Mouse (Mus musculus) spleen, adult 2 months (tissue): ENCODE data around the gene Lrrc74a. TPM values are rescaled to one million over a fixed set of nuclear protein-coding genes. Genes with fewer than 3 reads are reported as not detected.

Experiments used
- DNase-seq, 2 experiments: peaks; one replicate each; pipeline versions ENCODE4 v3.0.0 to v3.0.0-alpha.2; 2012 to 2021; ENCODE audit warnings: low spot score in 2 of 2, low read depth in 1 of 2
- H3K27ac ChIP-seq: fragments of 200-500 bp; 2 replicates; pipeline ENCODE4 v1.5.1; 2012; ENCODE audit warnings: low read length, inconsistent platforms; ENCODE audit not compliant: insufficient read depth
- H3K27me3 ChIP-seq: fragments of 200-500 bp; 2 replicates; pipeline ENCODE4 v1.6.1; 2012; ENCODE audit warnings: mild to moderate bottlenecking, moderate library complexity, low read length, inconsistent platforms; ENCODE audit not compliant: control insufficient read depth, insufficient read depth
- H3K36me3 ChIP-seq: fragments of 200-500 bp; 2 replicates; pipeline ENCODE4 v1.6.1; 2012; ENCODE audit warnings: mild to moderate bottlenecking, low read length, inconsistent platforms; ENCODE audit not compliant: control insufficient read depth, insufficient read depth
- H3K4me1 ChIP-seq: fragments of 200-500 bp; 2 replicates; pipeline ENCODE4 v1.6.1; 2011; ENCODE audit warnings: inconsistent platforms; ENCODE audit not compliant: control insufficient read depth, insufficient read depth, insufficient read length
- H3K4me3 ChIP-seq: fragments of 200-500 bp; 2 replicates; pipeline ENCODE4 v1.5.1; 2011; ENCODE audit warnings: mild to moderate bottlenecking, inconsistent platforms; ENCODE audit not compliant: insufficient read depth, insufficient read length; ENCODE audit errors: extremely low read depth
- CTCF ChIP-seq: fragments of 200-500 bp; IDR thresholded peaks from 2 replicates; pipeline ENCODE4 v1.5.1; 2011; ENCODE audit warnings: mild to moderate bottlenecking, inconsistent platforms; ENCODE audit not compliant: insufficient read depth, insufficient read length, insufficient replicate concordance; ENCODE audit errors: extremely low read depth
- POLR2A ChIP-seq: fragments of 200-500 bp; IDR thresholded peaks from 2 replicates; pipeline ENCODE4 v1.6.1; 2011; ENCODE audit warnings: low read depth, low read length, inconsistent platforms
- WGBS: fragments of 180-500 bp; shearing (Covaris S2); methylation state at CpG from one replicate; pipeline ENCODE4 v1.1.7; 2018; 5-methylcytosine and 5-hydroxymethylcytosine counted together
- polyA plus RNA-seq: library from polyadenylated mRNA; depleted of rRNA; stranded (reverse); fragments of >200 nt; gene quantifications from 2 replicates; pipeline ENCODE4 v1.2.3, GENCODE M21; 2012

The Lrrc74a gene
- polyA plus RNA-seq, 1 experiment, result not detected

DNA sequence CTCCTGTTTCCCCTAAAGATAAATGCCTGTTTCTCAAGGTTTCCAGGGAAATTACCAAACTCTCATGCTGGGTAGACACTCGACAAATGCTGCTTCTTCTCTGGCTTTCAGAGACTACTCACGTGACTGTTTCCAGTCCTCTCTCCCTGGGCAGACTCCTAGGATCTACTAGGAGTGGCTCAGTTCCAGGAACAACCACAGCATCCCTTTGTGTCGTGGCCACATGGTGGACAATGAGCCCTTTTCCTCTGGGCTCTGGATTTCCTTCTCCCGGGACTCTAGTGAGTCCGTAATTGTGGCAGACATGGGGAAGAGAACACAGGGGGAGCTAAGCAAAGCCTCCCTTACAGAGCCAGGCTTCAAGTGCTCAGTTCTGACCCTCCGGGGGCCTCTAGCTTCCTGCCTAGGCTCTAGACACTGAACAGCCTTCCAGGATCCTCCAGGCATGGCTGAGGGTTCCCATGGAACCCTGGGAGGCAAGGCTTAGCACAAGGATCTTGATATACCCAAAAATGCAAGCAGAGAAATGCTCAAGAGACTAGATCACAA is 47.6 kb downstream of the Lrrc74a start:
- TF ChIP-seq POLR2A (no peak), CTCF (no peak)
- 50% methylated on average over 6 of the region's 6 CpGs for WGBS
- H3K4me1 ChIP-seq, result no peaks in the 10 kb centered on the region
- no peak for DNase-seq
- no peaks in the 10 kb centered on the region for H3K27me3 ChIP-seq
- no peak overlapping the region for H3K4me3 ChIP-seq
- no peaks in the 10 kb centered on the region for H3K36me3 ChIP-seq
- H3K27ac ChIP-seq, result no peak overlapping the region

DNA sequence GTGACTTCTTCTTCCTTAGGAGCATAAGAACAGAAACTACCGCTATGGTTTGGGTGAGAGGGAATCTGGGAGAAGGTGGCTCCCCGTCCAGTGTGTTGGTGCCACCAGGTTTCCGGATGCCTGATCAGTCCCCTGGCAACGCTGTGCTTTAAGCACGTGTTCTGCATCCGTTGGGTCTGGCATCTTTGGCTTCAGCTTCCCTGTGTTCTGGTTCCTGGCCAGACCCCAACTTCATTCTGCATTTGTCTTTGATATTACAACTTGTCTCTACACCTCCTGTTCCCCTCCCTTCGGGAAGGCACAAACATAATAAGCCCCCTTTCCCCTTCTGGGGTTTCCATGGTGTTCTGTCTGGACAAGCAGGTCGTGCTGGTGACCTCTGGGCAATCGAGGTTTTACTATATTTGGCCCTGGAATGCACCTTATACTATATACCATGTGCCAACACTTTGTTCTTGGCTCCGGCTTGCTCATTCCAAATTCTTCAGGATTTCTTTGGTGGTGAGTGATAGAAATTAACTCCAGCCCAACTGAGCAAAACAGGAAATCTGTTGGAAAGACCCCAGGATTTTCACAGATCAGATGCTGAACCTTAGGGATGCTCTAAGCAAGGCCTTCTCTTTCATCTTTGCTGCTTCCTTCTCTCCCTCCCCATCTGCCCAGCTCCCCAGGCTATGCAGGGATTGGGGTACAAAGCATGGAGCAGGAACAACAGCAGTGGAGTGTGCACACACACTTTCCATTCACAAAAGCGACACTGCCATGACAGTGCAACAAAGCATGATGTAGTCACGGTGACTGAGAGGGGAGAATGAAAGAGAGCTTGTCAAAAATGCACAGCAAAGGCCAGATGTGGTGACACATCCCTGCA is 52.2 kb downstream of the Lrrc74a start:
- Histone ChIP-seq H3K4me1 (no peaks in the 10 kb centered on the region), H3K4me3 (no peak overlapping the region), H3K27ac (no peak overlapping the region), H3K36me3 (no peaks in the 10 kb centered on the region), H3K27me3 (no peaks in the 10 kb centered on the region)
- no peak for TF ChIP-seq CTCF
- TF ChIP-seq POLR2A, result no peak
- 80% methylated on average over 12 of the region's 12 CpGs for WGBS
- DNase-seq, result no peak

DNA sequence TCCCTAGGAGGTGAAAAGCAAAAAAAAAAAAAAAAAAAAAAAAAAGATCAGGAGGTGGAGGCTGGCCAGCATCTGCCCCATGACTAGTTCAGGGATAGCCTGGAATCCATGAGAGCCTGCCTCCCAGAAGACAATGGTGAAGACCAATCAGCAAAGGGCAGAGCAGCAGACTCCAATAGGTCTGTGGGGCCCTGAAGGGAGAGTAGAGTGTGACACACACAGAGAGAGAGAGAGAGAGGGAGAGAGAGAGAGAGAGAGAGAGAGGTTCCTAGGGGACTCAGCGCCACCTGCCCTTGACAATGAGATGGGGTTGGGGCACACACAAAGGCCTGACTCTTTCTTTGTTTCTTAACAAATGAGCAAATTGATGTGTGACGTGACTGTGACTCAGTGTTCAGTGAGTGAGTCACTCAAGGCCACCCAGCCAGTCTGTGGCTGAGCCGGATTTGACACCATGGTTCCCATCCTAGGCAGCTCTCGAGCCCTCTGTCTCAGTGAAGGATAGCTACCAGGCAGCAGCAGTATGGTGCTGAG is 52.9 kb downstream of the Lrrc74a start:
- Histone ChIP-seq H3K4me3 (no peak overlapping the region), H3K27me3 (no peaks in the 10 kb centered on the region), H3K36me3 (no peaks in the 10 kb centered on the region), H3K4me1 (no peaks in the 10 kb centered on the region), H3K27ac (no peak overlapping the region)
- 79% methylated on average over 4 of the region's 4 CpGs for WGBS
- DNase-seq, result no peak
- TF ChIP-seq POLR2A (no peak), CTCF (no peak)

DNA sequence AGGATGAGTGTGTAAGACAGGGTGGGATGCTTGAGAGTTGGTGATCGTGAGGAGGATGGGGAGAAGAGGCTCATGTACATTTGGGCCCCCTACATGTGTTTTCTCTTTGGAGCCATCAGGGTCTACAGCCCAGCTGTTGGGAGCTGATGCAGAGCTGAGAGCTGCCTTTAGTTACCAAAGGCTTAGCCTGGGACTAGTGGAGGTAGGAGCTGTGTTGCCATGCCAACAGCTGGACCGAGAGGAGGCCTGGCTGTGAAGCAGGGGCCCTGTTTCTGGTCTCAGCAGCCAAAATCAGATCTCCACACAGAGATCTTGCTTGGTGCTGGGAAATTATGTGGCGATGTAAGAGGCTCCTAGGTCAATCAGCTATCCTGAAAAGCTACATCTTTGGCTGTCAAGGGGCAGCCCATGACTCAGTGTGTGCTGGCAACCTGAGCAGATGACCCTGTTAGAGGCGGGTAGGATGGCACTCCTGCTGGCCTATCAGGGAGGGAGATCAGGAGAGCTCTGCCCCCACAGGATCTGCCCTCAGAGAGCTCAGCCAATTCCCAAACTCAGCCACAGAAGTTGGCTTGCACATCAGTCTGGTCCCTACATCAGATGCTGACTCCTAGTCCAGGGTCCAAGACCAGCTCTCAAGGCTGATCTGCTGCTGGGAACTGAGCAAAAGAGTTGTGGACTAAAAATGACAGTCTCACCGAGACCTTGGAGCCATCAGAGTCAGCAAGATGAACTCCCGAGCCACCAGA is 56.1 kb downstream of the Lrrc74a start:
- Histone ChIP-seq H3K27me3 (no peaks in the 10 kb centered on the region), H3K36me3 (no peaks in the 10 kb centered on the region), H3K4me1 (no peaks in the 10 kb centered on the region), H3K4me3 (no peak overlapping the region), H3K27ac (no peak overlapping the region)
- WGBS, result 62% methylated on average over 6 of the region's 6 CpGs
- no peak for TF ChIP-seq CTCF
- TF ChIP-seq POLR2A, result no peak
- DNase-seq, result no peak

DNA sequence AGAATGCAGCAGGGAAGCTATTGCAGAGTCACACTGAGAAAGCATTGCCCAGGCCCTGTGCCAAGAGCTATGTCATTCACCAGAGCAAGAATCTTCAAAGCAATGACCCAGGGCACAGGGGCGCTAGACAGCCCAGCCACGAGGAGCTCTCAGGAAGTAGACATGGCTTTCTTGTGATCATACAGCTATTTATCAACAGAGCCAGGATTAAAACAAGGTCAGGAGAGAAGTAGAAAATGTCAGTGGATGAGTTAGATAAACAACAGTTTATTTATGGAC is 56.6 kb downstream of the Lrrc74a start:
- TF ChIP-seq CTCF (no peak), POLR2A (no peak)
- 27% methylated on average over 2 of the region's 2 CpGs for WGBS
- no peak overlapping the region for H3K4me3 ChIP-seq
- H3K27ac ChIP-seq, result no peak overlapping the region
- H3K27me3 ChIP-seq, result no peaks in the 10 kb centered on the region
- no peaks in the 10 kb centered on the region; the same call in 1 of the 2 replicates for H3K4me1 ChIP-seq
- H3K36me3 ChIP-seq, result no peaks in the 10 kb centered on the region
- no peak for DNase-seq

DNA sequence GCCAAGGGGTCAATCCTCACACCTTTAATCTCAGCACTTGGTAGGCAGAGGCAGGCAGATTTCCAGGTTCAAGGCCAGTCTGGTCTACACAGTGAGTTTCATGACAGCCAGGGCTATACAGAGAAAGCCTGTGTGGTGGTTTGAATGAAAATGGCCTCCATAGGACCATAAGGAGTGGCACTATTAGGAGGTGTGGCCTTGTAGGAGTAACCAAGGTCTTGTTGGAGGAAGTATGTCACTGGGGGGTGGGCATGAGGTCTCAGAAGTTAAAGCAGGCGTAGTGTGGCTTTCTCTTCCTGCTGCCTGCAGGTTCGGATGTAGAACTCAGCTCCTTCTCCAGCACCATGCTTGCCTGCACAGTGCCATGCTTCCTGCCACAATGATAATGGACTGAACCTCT is 57.8 kb downstream of the Lrrc74a start:
- WGBS, result 88% methylated on average over 2 of the region's 2 CpGs
- H3K27ac ChIP-seq, result no peak overlapping the region

GRCm38 (mm10) chr12:86793830-86794229 is 59.7 kb downstream of the Lrrc74a start:
- no peak overlapping the region; the same call in 1 of the 2 replicates for H3K27ac ChIP-seq
- no peaks in the 10 kb centered on the region for H3K27me3 ChIP-seq
- H3K4me3 ChIP-seq, result no peak overlapping the region
- no peaks in the 10 kb centered on the region for H3K36me3 ChIP-seq
- TF ChIP-seq POLR2A (no peak), CTCF (no peak)
- H3K4me1 ChIP-seq, result no peaks in the 10 kb centered on the region; the same call in 1 of the 2 replicates
- no peak for DNase-seq
- WGBS, result 88% methylated on average over 3 of the region's 3 CpGs

More for the DNA sequence above, 57.8 kb downstream of the Lrrc74a start:
- no peaks in the 10 kb centered on the region for H3K27me3 ChIP-seq
- DNase-seq, result no peak
- H3K4me3 ChIP-seq, result no peak overlapping the region
- H3K4me1 ChIP-seq, result no peaks in the 10 kb centered on the region; the same call in 1 of the 2 replicates
- H3K36me3 ChIP-seq, result no peaks in the 10 kb centered on the region
- TF ChIP-seq POLR2A (no peak), CTCF (no peak)
